Mouse (Mus musculus): Measurements from ENCODE around the gene Adad2.

- TF ChIP-seq POLR2A (IDR thresholded peaks at IDR 0.05; ENCODE audit: insufficient read depth, low read length): no peak
- no peak for TF ChIP-seq CTCF (IDR thresholded peaks at IDR 0.05; ENCODE audit: low read depth, low read length)
Measured at GRCm38 (mm10) chr8:119663440-119663839, 50.9 kb downstream of the Adad2 start.
